Mouse (Mus musculus) megakaryocyte, adult 5-6 weeks (primary cell): ENCODE data around the gene Iscu. TPM values are rescaled to one million over a fixed set of nuclear protein-coding genes. Genes with fewer than 3 reads are reported as not detected.

Source experiments
- ATAC-seq: 2 replicates; pipeline ENCODE4 v1.8.0; 2016; ENCODE audit warnings: mild to moderate bottlenecking, inconsistent platforms; ENCODE audit not compliant: poor library complexity, severe bottlenecking
- total RNA-seq, 2 experiments: library from RNA; stranded (forward) in 1 of 2; stranded (reverse) in 1 of 2; fragments of 153-499, 151-499 nt in 1 of 2; fragments of 221-1000, 200-1000 nt in 1 of 2; gene quantifications; 2 replicates each; pipeline versions ENCODE4 v1.2.3 to v1.2.4; 2015 to 2017

Iscu gene
- 107 and 114 TPM in 2 replicates for total RNA-seq (2015)
- 80.8 and 95.5 TPM in 2 replicates for total RNA-seq (2017)

DNA sequence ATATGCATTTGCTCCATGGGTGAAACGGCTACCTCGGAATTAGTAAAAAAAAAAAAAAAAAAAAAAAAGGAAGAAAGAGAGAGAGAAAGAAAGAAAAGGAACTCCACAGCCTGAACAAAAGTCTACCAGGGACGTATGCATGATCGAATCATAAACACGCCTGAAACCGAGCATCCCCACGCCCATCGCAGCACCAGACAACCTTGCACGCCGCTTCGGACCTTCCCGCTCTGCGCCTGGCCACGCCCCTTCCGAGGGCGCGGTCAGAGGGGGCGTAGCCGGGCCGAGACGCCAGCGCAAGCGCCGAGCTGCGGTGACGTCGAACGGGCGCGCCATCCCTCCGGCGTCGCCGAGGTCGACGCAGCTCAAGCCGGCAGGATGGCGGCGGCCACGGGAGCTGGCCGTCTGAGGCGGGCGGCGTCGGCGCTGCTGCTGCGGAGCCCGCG, at the start of gene Iscu, which contains the start of gene Sart3:
Iscu (plus strand) TSS at position 299 of the 446 bp plus-strand sequence.
Sart3 (minus strand) TSS at position 61 of the 446 bp plus-strand sequence.
- ATAC-seq, result peak; percentile 67

DNA sequence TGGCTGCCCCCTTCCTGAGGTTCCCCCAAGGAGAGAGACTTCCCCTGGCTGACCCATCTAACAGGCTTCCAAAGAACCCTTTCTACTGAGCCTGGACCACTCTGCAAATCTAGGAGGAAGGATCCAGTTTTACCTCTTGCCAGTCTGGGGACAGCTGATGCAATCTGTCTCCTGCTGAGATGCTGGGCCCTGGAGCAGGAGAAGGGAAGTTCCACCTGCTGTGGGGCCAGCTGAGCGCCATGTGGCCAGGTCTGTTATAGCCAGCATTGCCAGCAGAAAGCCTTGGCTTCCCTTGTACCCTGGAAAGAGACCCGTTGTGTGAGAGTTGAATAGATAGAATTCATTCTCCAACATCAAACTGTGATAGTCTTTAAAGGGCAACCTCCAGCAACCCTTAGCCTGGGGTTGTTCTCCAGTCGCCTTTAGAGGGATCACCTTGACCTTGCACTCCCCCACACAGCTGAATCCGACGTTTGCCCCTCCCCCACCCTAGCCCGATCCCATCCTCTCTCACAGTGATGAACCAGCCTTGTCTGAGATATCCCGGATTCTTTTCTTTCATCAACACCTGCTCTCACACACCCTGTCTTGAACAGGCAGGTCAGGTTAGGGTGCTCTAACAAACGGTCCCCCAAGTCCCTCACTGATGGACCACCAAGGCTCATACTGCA, 48.8 kb upstream of the Iscu start:
- no peak for ATAC-seq

DNA sequence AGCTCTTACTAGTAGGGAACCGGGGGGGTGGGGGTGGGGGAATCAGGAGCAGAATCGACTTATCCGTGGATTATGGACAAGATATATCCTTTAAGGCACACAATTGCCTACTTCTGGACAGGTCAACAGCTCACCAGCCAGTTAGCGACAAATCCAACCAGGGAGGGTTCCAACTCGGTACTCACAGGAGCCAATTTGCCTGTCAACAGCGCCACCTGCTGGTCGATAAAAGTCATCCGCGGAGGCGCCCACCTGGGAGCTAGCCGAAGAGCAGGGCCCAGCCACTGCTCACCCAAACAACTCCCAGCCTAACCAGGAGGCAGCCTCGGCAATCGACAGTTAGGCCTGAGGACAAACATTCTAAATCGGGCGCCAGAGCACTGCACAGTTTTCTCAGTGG, 48.1 kb upstream of the Iscu start, which contains the start of gene 1700069L16Rik:
1700069L16Rik (minus strand) TSS at position 327 of the 400 bp plus-strand sequence.
- peak; percentile 79 for ATAC-seq

DNA sequence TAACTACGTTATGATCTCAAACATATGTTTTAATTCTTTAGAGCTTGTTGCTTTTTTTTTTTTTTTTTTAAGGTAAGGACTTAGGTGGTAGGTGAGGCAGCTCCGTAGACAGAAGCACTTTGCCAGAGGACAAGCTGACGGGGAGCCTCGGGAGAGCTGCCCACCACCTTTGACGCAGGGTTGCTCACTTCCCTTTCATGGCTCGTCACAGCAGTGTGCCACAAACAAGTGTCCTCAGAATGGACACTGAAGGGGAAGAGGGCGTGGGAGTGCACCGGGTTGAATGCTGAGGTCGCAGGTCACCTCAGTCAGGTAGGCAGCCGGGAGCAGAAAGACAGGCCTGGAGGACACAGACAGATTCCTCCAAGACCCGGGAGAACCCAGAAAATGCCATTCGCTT, 47.1 kb upstream of the Iscu start:
- ATAC-seq, result no peak

DNA sequence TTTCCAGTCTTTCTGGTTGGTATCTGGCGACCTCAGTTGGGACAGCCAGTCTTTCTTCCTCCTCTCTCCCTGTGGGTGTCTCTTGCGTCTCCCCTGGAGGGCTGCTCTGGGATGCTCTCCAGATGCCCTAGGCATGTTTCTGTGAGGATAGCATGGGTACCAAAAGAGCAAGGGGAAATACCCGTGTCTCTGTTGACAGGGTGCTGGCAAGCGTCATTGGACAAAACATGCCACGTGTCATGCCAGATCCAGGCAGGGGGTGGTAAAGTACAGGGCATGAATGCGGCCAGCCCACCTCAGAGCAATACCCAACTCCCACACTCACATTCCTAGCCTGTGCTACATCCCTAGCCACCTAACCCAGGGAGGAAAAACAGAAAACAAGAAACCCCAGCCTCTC, 45.9 kb upstream of the Iscu start:
- no peak for ATAC-seq

DNA sequence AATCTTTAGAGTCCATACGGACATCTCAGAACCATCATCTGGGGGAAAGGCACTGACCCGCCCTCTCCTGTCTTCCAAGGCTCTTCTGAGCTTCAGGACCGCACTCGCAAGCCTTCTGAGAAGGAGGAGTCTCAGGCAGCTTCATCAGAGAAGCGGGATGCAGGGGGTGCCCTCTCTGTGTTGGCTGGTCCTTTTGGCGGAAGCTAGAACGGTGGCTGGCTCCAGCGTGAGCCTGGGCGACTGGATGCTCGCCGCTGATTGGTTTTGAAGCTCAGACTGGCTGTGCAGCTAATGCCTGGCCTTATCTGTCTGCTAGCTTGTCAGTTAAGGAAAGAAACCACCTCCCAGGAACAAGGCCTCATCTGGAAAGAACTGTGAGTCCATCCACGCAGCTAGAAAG, 45.3 kb upstream of the Iscu start:
- no peak for ATAC-seq

DNA sequence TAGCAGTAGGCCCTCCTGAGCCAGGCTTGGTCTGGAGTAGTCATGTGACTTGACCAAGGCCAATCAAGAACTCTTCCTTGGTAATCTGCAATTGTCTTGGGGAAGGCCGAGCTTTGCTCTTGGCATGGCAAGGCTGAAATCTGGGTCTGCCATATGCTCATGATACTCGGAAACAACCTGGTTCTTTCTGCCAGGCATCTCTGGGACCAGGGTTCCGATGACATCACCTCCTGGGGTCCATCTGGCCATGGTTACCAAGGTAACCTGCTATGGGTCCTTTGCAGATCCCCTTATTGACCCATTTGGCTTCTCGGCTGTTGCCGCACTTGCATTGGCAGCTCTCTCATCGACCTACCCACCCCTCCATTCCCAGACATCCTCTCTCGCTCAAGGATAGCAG, 44.5 kb upstream of the Iscu start:
- ATAC-seq, result no peak

DNA sequence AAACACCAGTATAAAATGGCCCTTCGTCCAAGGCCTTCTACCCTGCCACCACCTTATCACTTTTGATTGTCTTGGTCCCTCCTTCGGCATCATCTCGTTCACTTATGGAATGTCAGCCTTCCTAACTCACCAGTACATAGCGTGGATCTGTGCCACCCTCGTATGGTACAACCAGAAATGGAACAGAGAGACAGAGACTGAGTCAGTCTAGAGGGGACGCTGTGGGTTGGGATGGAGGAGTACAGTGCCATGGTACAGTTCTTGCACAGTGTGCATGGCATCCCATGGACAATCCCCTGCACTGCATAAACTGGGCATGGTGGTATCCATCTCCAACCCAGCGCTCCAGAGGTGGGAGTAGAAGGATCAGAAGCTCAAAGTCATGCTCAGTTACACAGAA, 43.9 kb upstream of the Iscu start:
- ATAC-seq, result no peak

DNA sequence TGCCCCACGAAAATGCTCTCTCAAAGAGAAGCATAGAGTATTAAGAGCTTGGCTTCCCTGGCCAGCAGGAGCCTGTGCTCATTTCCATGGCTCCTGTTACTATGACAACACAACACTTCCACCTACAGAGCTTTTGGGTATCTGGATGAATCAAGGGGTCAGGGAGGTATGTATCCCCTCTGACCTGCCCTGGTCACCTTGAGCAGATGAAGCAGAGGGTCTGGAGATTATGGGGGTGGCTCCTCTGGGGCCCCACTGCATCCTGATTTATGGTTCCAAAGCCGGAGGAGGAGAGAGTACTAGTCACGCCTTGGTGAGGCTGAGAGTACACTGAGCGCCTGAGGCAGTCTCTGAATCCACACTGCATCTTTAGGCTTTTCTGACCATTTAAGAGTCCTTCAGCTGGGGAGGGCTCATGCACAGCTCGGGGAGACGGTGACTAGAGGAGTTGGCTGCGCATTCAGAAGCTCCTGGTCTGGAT, 41.9 kb upstream of the Iscu start:
- ATAC-seq, result no peak

DNA sequence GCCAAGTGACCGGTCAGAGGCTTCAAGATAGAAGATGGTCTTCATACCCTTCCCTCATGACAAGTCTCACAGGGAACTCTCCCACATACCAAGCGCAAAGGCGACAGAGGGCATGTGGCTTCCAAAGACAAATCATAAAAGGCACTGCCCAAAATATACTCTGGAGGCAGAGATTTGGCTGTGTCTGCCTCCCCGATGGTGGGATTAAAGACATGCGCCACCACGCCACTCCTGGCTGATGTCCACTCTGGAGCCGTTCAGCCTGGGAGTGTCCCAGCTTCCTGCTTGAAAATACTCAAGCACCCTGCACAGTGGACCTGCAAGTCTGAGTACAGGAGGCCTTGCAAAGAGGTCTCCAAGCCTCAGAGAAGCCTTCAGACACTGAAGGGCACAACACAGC, 41.4 kb upstream of the Iscu start:
- no peak for ATAC-seq

DNA sequence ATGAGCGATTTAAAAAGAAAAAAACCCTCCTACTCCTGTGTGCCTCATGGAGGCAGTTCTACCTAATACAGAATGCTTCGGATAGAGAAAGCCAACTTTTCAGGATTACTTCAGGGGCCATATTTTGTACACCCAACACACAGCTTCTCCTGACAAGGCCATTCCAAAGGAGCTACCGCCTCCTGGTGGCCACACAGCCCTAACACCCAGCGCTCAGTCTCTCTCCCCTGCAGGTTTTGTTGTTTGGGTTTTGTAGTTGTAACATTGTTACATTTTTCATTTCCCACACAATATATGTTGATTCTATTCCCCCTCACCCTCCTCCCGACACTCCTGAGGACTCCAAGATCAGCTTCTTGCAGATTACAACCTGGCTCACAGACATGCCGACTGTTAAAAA, 40.4 kb upstream of the Iscu start:
- no peak for ATAC-seq

DNA sequence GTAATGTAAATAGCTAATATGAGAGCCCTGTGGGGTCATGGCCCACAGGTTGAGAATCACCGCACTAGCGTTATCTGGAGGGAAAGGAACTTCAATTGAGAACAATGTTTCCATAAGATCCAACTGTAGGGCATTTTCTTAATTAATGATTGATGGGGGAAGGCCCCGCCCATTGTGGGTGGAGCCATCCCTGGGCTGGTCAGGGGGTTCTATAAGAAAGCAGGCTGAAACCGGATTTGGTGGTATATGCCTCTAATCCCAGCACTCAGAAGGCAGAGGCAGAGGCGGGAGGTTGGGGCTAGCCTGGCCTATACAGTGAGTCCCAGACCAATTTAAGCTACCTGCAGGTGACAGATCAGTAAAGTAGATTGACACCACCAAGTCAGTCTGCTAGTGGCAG, 38.2 kb upstream of the Iscu start:
- ATAC-seq, result no peak

DNA sequence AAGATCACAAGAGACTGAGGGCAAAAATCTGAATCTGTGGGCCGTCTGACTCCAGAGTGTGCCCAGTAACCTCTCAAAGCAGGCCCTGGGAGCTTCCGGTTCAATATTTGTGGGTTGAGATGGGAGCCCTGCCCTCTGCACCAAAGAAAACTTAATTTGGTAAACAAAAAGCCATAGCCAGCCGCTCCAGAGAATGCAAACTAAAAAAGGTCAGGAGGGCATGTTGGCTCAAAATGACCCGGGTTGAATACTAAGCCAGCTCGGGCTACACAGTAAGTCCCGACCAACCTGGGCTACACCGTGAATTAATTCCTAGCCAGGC, 37.6 kb upstream of the Iscu start:
- ATAC-seq, result 0 out of 2 replicates have a peak, but pooled peaks have one; percentile 1

DNA sequence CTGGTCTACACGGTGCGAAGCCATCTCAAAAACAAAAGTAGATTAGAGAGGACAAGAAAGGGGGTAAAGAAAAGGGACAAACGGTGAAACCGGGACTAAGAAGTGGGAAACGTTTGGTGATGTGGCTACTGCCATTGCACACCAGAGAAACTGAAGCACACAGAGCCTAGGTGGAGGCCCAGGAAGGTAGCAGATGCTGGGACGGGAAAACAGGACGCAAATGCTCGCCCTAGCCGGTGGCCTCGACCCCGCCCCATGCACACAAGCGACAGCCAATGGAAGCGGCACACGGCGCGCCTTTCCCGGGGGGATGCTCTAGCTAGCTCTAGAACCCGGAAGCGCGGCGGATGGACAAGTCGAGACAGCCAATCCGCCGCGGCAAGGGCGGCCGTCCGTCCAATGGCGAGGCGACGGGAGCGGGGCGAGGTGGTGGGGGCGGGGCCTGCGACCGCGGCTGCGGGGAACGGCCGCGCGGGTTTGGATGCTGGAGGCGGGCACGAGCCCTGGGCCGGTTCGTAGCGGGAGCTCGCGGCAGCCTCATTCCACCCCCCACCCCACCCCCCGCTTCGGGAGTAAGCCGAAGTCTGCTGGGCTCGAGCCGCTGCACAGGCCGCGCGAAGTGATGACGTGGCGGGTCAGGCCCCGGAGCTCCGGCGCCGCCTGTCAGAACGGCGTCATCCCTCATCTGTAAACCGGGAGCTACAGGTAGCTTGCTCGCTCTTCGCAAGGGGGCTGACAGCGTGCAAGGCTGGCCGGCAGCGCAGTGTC, 37.0 kb upstream of the Iscu start, which contains the start of gene Ficd:
Ficd (plus strand) TSS at position 459 of the 768 bp plus-strand sequence.
- ATAC-seq, result peak; percentile 94

DNA sequence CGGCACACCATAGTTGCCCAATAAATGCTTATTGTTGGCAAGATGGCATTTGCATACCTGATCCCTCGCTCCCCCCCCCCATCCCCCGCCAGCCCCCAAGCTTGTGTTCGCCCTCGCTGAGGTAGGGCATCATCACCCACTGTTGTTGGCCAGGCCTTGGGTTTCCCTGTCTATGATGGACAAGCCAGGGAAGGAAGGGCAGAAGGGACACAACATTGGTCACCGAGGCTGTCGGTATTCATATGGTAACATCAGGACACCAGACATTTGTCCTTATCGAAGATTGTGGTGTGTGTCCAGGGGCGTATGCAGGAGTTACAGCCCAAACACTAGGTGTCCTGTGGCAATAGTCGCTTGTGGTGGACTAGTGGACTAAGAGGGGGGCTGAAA, 36.4 kb upstream of the Iscu start:
- 0 out of 2 replicates have a peak, but pooled peaks have one; percentile 3 for ATAC-seq

DNA sequence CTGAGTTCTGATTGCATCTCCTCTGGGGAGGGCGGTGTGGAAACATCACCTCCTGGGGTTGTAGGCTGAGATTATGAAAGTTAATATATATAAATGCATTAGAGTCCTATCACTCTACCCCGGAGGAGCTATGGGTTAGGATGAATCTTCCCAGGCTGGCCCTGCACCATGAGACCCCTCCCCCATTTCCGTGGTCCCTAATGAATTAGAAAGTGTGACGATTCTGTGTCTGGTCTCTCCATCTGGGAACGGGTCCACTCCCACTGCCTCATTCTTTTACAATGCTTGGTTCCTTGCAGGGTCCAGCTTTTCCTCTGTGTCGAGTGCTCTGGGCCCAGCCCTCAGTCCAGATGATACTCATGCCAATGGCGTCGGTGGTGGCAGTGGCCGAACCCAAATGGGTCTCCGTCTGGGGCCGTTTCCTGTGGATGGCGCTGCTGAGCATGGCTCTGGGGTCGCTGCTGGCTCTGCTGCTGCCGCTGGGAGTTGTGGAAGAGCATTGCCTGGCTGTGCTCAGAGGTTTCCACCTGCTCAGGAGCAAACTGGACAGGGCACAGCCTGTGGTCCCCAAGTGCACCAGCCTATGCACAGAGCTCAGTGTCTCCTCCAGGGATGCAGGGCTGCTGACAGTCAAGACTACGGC, 35.9 kb upstream of the Iscu start:
- no peak for ATAC-seq

DNA sequence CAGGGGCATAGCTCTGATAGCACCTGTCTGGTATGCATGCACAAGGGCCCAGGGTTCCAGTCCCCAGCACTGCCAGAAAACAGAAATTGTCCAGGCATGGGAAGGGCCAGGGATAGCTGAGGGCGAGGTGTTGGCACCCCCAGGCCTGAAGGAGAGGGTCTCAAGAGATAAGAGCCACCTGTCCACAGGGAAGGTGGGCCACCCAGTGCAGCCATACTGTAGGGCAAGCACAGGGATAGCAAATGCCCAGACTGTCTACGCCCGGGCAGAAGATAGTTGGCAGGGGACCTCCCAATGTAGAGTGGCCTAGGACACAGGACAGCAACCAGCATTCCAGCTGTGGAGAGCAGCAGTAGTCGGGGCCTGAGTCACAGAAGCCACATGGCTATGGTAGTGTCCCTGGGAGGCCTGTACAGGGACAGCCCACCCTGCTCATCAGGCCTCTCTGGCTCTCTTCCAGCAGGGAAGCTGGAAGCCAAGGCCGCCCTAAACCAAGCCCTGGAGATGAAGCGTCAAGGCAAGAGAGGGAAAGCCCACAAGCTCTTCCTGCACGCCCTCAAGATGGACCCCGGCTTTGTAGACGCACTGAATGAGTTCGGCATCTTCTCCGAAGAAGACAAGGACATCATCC, 34.8 kb upstream of the Iscu start:
- ATAC-seq, result no peak

DNA sequence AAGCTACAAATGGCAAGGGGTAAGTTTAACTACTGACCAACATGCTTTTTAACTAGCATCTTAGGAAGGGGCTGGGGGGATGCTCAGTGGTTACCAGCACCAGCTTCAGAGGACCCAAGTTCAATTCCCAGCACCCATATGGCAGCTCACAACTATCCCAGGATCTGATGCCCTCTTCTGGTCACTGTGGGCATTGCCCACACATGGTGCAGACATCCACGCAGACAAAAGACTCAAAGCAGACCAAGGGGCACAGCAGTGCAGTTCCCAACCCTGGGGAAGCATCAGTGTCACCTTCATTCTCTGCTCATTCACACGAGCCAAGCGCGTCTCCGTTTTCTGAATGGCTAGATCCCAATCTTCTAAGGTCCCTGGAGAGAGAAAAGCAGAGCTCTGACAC, 24.9 kb upstream of the Iscu start:
- no peak for ATAC-seq

DNA sequence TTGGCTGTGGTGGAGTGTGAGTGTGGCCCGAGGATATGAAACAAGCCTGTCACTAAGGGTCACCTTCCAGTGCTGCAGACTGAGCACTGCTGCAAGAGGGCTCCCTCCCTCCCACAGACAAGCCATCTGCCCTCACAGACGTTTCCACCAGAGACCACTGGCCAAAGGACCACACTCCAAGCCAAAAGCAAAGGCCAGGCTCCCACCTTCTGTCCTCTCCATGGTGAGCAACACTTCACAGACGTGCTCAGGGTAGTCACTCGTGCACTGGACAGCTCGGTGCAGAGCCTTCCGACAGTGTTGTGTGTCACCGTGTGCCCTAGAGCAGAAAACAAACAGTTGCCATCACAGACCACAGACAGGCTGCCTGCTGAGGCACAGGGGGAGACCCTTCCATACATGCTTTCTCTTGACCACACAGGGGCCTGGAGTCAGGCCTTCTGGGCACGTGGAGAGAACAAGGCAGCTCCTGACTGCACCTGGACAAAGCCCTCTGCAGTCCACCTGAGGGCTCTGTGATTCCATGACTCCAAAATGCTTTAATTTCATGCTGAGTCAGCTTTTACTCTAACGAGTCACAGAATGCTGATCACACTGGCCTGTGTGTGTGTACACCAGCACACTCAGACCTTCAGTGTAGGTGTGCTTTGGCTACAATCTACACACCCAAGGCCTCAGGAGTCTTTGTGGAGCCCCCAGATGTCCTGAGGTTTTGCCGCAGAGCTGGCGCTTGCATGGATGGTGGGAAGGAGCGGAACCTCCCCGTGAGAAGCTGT, 23.8 kb upstream of the Iscu start:
- ATAC-seq, result no peak

DNA sequence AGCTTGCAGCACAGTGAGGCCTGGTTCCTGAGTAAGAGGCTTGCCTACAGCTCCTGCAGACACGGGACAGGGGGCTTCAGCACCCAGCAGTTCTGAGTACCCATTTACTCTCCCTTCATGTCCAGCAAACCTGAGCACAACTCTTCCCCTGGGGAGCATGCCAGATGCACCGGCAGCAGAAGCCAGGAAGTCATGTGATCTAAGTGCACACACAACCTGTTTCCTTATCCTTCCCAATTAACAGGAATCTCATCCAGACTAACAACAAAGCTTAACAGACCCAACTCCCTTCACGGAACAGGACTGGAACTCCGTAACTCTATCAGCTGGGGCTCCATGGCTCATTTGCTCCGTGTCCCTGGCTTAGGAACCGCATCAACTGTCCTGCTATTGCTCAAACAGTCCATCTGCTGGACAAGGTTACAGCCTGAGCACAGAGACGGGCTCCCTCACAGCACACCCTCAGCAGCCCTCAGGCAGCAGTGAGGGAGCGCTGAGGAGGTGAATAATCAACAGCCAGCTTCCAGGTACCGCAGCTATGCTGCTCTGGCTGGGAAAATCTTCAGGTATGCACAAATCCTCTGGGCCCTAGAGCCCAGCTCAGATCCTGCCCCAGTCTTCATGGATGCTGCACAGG, 20.9 kb upstream of the Iscu start:
- no peak for ATAC-seq
